Mouse (Mus musculus): ENCODE data around the gene Dact3.
A peak's percentile ranks its signal among the peaks of the same experiment; 100 is the strongest.

Dact3 gene

GRCm38 (mm10) chr7:16891641-16892351 lies 16.7 kb downstream of the Dact3 start, which contains the start of gene Gng8:
TSS of gene Gng8 (plus strand) at chr7:16891786.
- DNase-seq (ENCODE audit: low read depth, low spot score), result peak; percentile 93

- DNase-seq (ENCODE audit: low read depth, low spot score), result no peak
These were observed 17.2 kb downstream of the Dact3 start for GRCm38 (mm10) chr7:16892352-16892730.

GRCm38 (mm10) chr7:16893612-16894011 lies 18.5 kb downstream of the Dact3 start:
- DNase-seq (ENCODE audit: low read depth, low spot score), result no peak

GRCm38 (mm10) chr7:16894279-16894678 lies 19.2 kb downstream of the Dact3 start:
- DNase-seq (ENCODE audit: low read depth, low spot score), result no peak

- peak; percentile 88 for DNase-seq (ENCODE audit: low read depth, low spot score)
These were observed 19.9 kb downstream of the Dact3 start for GRCm38 (mm10) chr7:16895000-16895399.

- no peak for DNase-seq (ENCODE audit: low read depth, low spot score)
These were observed 20.4 kb downstream of the Dact3 start for GRCm38 (mm10) chr7:16895511-16895910.

GRCm38 (mm10) chr7:16900526-16900925 lies 25.4 kb downstream of the Dact3 start:
- no peak for DNase-seq (ENCODE audit: low read depth, low spot score)

GRCm38 (mm10) chr7:16903439-16903955 lies 28.4 kb downstream of the Dact3 start:
- no peak for DNase-seq (ENCODE audit: low read depth, low spot score)

- no peak for DNase-seq (ENCODE audit: low read depth, low spot score)
These were observed 29.1 kb downstream of the Dact3 start for GRCm38 (mm10) chr7:16904120-16904675.

- DNase-seq (ENCODE audit: low read depth, low spot score), result no peak
These were observed 30.4 kb downstream of the Dact3 start for GRCm38 (mm10) chr7:16905491-16906021.

GRCm38 (mm10) chr7:16906281-16906680 lies 31.2 kb downstream of the Dact3 start, which contains the start of gene Ptgir:
TSS of gene Ptgir (plus strand) at chr7:16906490.
- DNase-seq (ENCODE audit: low read depth, low spot score), result no peak

- no peak for DNase-seq (ENCODE audit: low read depth, low spot score)
These were observed 31.9 kb downstream of the Dact3 start for GRCm38 (mm10) chr7:16906889-16907559.

- DNase-seq (ENCODE audit: low read depth, low spot score), result no peak
These were observed 32.7 kb downstream of the Dact3 start for GRCm38 (mm10) chr7:16907842-16908241.

GRCm38 (mm10) chr7:16908367-16908766 lies 33.2 kb downstream of the Dact3 start:
- DNase-seq (ENCODE audit: low read depth, low spot score), result no peak

GRCm38 (mm10) chr7:16908859-16909258 lies 33.7 kb downstream of the Dact3 start:
- no peak for DNase-seq (ENCODE audit: low read depth, low spot score)

GRCm38 (mm10) chr7:16909909-16910308 lies 34.8 kb downstream of the Dact3 start:
- DNase-seq (ENCODE audit: low read depth, low spot score), result no peak

- DNase-seq (ENCODE audit: low read depth, low spot score), result no peak
These were observed 36.8 kb downstream of the Dact3 start for GRCm38 (mm10) chr7:16911904-16912303.

GRCm38 (mm10) chr7:16912360-16912759 lies 37.2 kb downstream of the Dact3 start:
- DNase-seq (ENCODE audit: low read depth, low spot score), result no peak

GRCm38 (mm10) chr7:16913806-16914452 lies 38.8 kb downstream of the Dact3 start:
- peak; percentile 69 for DNase-seq (ENCODE audit: low read depth, low spot score)

- DNase-seq (ENCODE audit: low read depth, low spot score), result no peak
These were observed 39.6 kb downstream of the Dact3 start for GRCm38 (mm10) chr7:16914453-16915343.
